Mouse (Mus musculus): Measurements from ENCODE around the gene Fkbp11. TPM values are rescaled to one million over a fixed set of nuclear protein-coding genes. Genes with fewer than 3 reads are reported as not detected.

Gene Fkbp11
- polyA plus RNA-seq, 1 experiment from 2014 or later = 17.1 TPM

DNA sequence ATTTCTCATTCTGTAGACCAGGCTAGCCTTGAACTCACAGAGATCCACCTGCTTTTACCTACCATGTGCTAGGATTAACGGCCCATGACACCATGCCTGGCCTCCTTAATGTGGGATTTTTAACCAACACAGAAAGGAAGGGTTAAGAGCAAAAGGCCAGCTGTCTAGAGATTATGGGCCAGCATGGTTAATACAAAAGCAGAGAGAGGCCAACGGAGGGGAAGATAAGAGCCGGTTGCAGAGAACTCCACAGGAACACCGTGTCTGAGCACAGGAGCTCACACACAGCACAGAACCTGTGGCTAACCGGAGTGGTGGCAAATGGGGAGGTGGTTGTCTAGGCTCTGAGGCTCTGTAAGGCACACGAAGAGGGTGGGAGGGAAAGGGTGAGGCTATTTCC is 5.4 kb upstream of the Fkbp11 start:
- Histone ChIP-seq H3K4me3 (no peak overlapping the region), H3K36me3 (replicated peaks) (peaks cover 34% of the 10 kb centered on the region), H3K27me3 (ENCODE audit: poor library complexity, severe bottlenecking) (peaks cover 15% of the 10 kb centered on the region), H3K9me3 (no peaks in the 10 kb centered on the region), H3K27ac (no peak overlapping the region), H3K4me1 (peaks cover 7% of the 10 kb centered on the region)
- WGBS = 78% methylated on average over 6 of the region's 6 CpGs
- DNase-seq (ENCODE audit: extremely low spot score, low spot score) = no peak

DNA sequence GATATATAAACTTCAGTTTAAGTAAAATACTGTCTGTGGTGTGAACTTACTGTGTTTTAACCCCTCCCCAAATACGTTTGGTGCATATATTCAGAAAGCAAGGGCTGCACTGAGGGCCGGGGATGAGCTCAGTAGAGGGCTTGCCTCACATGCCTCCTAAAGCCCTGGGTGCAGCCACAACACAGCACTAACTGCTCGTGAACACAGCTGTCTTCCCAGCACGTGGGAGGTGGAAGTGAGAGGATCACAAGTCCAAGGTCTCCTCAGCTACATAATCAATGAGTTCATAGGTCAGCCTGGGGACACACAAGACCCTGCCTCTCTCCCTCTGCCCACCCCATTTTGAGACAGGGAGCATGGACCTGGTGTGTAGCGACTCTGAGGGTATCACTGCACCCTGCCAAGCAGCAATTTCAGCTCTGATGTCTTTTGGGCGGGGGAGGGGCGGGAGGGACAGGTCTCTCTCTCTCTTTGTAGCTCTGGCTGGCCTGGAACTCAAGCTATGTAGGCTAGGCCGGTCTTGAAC is 4.1 kb upstream of the Fkbp11 start:
- Histone ChIP-seq H3K4me3 (no peak overlapping the region), H3K9me3 (no peaks in the 10 kb centered on the region), H3K4me1 (peaks cover 20% of the 10 kb centered on the region), H3K27ac (no peak overlapping the region), H3K36me3 (replicated peaks) (peaks cover 21% of the 10 kb centered on the region), H3K27me3 (ENCODE audit: poor library complexity, severe bottlenecking) (peaks cover 28% of the 10 kb centered on the region)
- DNase-seq (ENCODE audit: extremely low spot score, low spot score) = no peak
- WGBS = 74% methylated on average over 8 of the region's 8 CpGs

DNA sequence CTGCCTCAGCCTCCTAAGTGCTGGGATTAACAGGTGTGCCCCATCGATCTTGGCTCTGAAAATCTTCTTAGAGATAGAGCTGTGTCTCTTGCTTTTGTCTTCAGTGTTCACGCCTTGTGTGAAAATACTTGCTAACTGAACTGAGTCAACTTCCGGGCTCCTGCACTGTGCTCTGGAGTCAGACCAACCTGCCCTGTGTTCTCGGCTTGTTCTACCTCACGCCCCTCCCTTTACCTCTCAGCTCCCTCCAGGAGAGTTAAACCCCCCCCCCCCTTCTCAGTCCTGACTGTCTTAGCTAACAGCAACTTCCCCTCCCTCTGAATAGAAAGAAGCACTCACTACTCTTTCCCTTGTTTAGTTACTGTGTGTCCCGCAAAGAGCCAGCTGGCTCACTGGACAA is 2.8 kb upstream of the Fkbp11 start:
- Histone ChIP-seq H3K4me1 (peaks cover 29% of the 10 kb centered on the region), H3K9me3 (no peaks in the 10 kb centered on the region), H3K4me3 (no peak overlapping the region), H3K27ac (no peak overlapping the region), H3K36me3 (replicated peaks) (peaks cover 9% of the 10 kb centered on the region), H3K27me3 (ENCODE audit: poor library complexity, severe bottlenecking) (peaks cover 39% of the 10 kb centered on the region)
- no peak for DNase-seq (ENCODE audit: extremely low spot score, low spot score)
- 87% methylated on average over 6 of the region's 6 CpGs for WGBS

DNA sequence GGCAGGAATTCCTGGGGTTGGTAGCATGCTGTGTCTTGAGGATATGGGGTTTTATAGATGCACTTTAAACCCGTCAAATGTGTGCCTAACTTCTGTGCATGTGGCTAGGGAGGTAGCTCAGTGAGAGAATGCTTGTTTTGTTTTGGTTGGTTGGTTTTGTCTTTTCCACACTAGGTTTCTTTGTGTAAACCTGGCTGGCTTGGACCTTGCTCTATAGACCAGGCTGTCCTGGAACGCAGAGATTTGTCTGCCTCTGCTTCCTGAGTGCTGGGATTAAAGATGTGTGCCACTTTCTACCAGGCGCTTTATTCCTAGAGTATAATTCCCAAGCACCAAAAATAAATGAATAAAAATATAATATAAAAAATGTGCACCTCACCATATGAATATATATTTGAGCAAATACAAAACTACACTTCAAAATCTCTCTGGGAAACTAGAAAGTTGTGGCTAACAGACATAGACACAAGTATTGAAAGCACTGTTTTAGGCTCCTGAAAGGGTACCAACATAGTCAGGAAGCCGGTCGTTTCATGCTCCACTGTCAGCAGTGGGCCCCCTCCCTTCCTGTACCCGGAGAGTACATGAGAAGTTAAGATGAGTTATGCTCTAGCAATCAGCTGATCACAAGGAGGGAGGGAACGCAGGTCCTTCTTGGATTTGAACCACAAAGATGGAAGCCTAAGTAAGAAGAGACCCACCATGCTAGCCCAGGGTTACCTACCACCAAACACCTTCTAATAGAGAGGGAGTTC is 2.0 kb upstream of the Fkbp11 start:
- H3K4me1 ChIP-seq = peaks cover 29% of the 10 kb centered on the region
- H3K4me3 ChIP-seq = no peak overlapping the region
- H3K27ac ChIP-seq = no peak overlapping the region
- H3K27me3 ChIP-seq (ENCODE audit: poor library complexity, severe bottlenecking) = peaks cover 47% of the 10 kb centered on the region
- 80% methylated on average over 7 of the region's 7 CpGs for WGBS
- H3K9me3 ChIP-seq = no peaks in the 10 kb centered on the region
- no peak for DNase-seq (ENCODE audit: extremely low spot score, low spot score)
- peaks cover under 1% of the 10 kb centered on the region for H3K36me3 ChIP-seq (replicated peaks)

DNA sequence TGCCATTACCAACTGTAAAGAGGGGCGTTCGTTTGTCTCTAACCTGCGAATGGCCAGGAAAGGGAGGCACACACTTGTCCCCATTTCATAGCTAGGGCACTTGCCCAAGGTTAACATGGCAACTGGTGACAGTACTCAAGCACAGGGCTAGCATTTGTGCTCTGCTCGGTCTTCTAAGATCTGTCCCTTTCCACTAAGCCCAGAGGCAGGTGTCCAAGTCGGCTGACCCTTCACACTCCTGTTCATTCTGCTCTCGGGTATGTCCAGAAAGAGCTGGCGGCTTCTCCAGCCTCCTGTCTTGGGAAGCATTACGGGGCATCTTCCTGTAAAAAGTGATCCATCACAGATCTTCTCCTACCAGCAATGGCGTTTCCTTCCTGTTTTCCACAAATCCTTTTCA is 368 bp upstream of the Fkbp11 start:
- no peak for DNase-seq (ENCODE audit: extremely low spot score, low spot score)
- H3K9me3 ChIP-seq = no peaks in the 10 kb centered on the region
- peaks cover 43% of the 10 kb centered on the region for H3K4me1 ChIP-seq
- no peaks in the 10 kb centered on the region for H3K36me3 ChIP-seq (replicated peaks)
- peaks cover 63% of the 10 kb centered on the region for H3K27me3 ChIP-seq (ENCODE audit: poor library complexity, severe bottlenecking)
- peak overlapping the region; percentile 62 for H3K4me3 ChIP-seq
- H3K27ac ChIP-seq = no peak overlapping the region
- 43% methylated on average over 9 of the region's 9 CpGs for WGBS

DNA sequence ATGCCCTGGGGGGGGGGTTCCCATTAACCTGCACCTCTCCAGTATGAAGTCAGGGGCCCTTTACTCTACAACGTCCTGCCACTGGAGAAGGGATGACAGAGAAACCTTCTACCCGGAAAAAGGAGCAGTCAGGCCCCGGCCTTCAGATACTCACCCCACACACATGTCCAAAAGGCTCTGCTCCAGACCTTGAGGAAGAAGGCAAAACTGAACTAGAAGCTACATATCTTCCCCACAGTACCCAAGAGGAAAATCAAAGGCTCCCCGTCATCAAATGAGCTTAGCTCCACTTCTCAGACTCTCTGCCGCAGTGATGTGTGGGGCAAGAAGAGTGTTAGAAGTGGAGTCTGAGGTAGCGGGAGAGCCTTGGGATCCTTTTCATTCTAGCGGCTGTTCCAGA is 1.3 kb downstream of the Fkbp11 start:
- peak overlapping the region; percentile 76; the same call in 1 of the 2 replicates for H3K27ac ChIP-seq
- H3K4me3 ChIP-seq = peak overlapping the region; percentile 62
- no peaks in the 10 kb centered on the region for H3K36me3 ChIP-seq (replicated peaks)
- peaks cover 75% of the 10 kb centered on the region for H3K27me3 ChIP-seq (ENCODE audit: poor library complexity, severe bottlenecking)
- H3K4me1 ChIP-seq = peaks cover 53% of the 10 kb centered on the region
- no peak for DNase-seq (ENCODE audit: extremely low spot score, low spot score)
- H3K9me3 ChIP-seq = no peaks in the 10 kb centered on the region
- WGBS = 45% methylated on average over 7 of the region's 7 CpGs

DNA sequence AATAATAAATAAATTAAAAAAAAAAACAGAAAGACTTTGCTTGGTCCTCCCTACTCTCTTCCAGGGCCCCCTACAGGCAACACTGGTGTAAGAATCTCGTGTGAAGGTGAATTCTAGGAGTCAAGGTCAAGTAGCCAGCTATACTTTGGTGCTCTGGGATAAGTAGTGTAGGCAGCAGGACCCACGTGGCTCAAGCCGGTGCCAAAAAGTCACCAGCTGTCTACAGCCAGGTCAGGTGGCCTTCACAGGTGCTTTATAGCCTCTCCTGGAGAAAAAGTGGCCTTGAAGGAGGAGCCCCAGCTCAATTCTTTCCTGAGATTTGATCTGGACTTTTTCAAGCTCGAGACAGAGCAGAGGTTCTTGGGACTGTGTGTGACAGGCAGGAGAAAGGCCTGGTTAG is 1.9 kb downstream of the Fkbp11 start:
- no peak overlapping the region for H3K4me3 ChIP-seq
- H3K9me3 ChIP-seq = no peaks in the 10 kb centered on the region
- DNase-seq (ENCODE audit: extremely low spot score, low spot score) = no peak
- H3K36me3 ChIP-seq (replicated peaks) = no peaks in the 10 kb centered on the region
- no peak overlapping the region for H3K27ac ChIP-seq
- 85% methylated on average over 4 of the region's 4 CpGs for WGBS
- H3K4me1 ChIP-seq = peaks cover 55% of the 10 kb centered on the region
- H3K27me3 ChIP-seq (ENCODE audit: poor library complexity, severe bottlenecking) = peaks cover 82% of the 10 kb centered on the region

DNA sequence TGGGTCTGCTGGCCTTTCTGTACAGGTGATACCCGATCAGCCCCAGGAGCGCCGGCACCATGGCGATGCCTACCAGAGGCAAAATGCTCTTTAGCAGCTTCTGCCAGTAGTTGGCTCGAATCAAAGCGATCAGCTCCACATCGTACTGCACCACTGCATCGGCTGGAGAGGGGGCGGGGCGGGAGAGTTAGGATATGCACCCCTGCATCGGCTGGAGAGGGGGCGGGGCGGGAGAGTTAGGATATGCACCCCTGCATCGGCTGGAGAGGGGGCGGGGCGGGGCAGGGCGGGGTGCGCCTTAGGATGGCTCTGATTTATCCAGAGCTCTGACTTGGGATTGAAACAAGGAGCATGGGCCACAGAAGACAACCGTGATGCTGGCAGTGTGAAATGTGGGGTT is 3.6 kb downstream of the Fkbp11 start:
- no peak overlapping the region for H3K4me3 ChIP-seq

DNA sequence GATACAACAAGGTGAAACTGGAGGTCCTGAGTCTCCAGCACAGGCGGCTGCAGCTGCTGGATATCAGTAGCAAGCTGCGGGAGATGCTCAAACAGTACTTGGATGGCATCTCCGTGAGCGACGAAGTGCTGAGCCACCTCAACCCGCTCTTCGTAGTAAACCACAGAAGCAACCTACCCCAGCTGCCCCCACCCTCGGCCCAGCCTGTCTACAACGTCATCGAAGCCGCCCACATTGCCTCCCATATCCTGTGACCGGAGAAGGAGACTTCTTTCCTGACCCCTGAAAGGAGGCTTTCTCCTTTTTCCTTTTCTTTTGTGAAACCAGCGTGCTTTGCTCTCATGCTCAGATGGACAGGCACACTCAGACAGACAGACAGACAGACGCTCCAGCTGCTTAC is 5.1 kb downstream of the Fkbp11 start:
- WGBS = 77% methylated on average over 14 of the region's 14 CpGs
- Histone ChIP-seq H3K4me1 (peaks cover 48% of the 10 kb centered on the region), H3K27ac (no peak overlapping the region), H3K27me3 (ENCODE audit: poor library complexity, severe bottlenecking) (peaks cover 70% of the 10 kb centered on the region), H3K4me3 (no peak overlapping the region), H3K9me3 (no peaks in the 10 kb centered on the region), H3K36me3 (replicated peaks) (no peaks in the 10 kb centered on the region)
- no peak for DNase-seq (ENCODE audit: extremely low spot score, low spot score)

More for the DNA sequence above, 3.6 kb downstream of the Fkbp11 start:
- Histone ChIP-seq H3K9me3 (no peaks in the 10 kb centered on the region), H3K27ac (no peak overlapping the region), H3K36me3 (replicated peaks) (no peaks in the 10 kb centered on the region), H3K4me1 (peaks cover 55% of the 10 kb centered on the region), H3K27me3 (ENCODE audit: poor library complexity, severe bottlenecking) (peaks cover 86% of the 10 kb centered on the region)
- no peak for DNase-seq (ENCODE audit: extremely low spot score, low spot score)
- 42% methylated on average over 19 of the region's 19 CpGs for WGBS

DNA sequence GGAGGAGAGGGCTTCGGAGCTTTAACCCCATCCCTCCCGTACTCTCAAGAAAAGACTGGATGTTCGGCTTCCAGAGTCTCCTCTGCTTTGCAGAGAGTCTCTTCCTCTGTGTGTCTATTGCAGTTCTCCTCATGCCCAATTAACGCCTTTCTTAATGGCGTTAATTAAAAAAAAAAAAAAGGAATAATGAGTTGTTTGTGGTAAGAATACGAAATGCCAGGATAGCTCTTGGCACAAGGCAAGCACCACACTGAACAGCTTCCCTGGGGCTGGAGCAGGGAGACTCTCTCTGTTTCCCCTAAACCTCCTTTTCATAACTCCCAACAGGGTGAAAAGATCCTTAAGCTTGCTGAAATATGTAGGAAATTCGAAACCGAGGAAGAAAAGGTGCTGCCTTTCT is 5.8 kb downstream of the Fkbp11 start:
- H3K36me3 ChIP-seq (replicated peaks) = no peaks in the 10 kb centered on the region
- H3K27ac ChIP-seq = no peak overlapping the region
- H3K9me3 ChIP-seq = no peaks in the 10 kb centered on the region
- WGBS = 83% methylated on average over 8 of the region's 8 CpGs
- H3K27me3 ChIP-seq (ENCODE audit: poor library complexity, severe bottlenecking) = peaks cover 63% of the 10 kb centered on the region
- no peak for DNase-seq (ENCODE audit: extremely low spot score, low spot score)
- no peak overlapping the region for H3K4me3 ChIP-seq
- H3K4me1 ChIP-seq = peaks cover 42% of the 10 kb centered on the region

DNA sequence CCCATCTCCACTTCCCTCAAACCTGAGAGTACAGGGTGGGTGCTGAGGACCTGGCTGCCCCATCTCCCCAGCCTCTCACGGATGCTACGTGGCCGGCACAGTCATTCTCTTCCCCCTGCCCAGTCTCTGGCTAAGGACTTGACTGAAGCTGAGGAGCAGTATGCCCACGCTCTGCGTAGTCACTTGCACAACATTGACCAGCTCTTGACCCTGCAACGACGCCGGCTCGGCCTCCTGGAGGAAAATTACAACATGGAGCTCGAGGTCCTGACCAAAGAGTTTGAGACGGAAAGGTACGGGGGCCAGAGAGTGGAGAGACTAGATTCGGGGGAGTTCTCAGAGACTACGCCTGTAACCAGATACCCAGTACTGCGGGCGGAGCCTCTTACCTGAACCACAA is 10.7 kb downstream of the Fkbp11 start:
- Histone ChIP-seq H3K4me1 (peaks cover 7% of the 10 kb centered on the region), H3K36me3 (replicated peaks) (no peaks in the 10 kb centered on the region), H3K9me3 (no peaks in the 10 kb centered on the region), H3K27ac (no peak overlapping the region), H3K4me3 (no peak overlapping the region), H3K27me3 (ENCODE audit: poor library complexity, severe bottlenecking) (peaks cover 16% of the 10 kb centered on the region)
- no peak for DNase-seq (ENCODE audit: extremely low spot score, low spot score)
- 71% methylated on average over 16 of the region's 16 CpGs for WGBS

DNA sequence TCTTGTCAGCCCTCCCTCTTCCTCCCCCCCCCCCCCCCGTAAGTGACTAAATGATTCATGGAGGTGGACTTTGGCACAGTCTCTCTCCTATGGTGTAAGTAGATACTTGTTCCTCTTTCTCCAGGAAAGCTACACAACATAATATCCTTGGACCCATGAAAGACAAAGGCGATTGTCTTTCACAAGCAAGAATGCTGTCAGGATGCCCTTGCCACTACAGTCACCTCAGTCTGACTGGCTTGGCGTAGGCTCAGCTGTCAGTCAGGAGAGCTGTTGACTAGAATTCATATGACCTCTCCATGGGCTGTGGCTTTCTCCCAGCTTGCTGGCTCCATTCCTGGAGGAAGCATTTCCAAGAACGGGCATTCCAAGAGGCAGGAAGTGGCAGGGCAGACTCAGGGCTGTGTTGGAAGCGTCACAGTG is 13.8 kb downstream of the Fkbp11 start:
- 85% methylated on average over 5 of the region's 5 CpGs for WGBS
- no peaks in the 10 kb centered on the region for H3K4me1 ChIP-seq
- no peak for DNase-seq (ENCODE audit: extremely low spot score, low spot score)
- peaks cover 14% of the 10 kb centered on the region for H3K27me3 ChIP-seq (ENCODE audit: poor library complexity, severe bottlenecking)
- H3K4me3 ChIP-seq = no peak overlapping the region
- no peak overlapping the region for H3K27ac ChIP-seq
- no peaks in the 10 kb centered on the region for H3K9me3 ChIP-seq
- H3K36me3 ChIP-seq (replicated peaks) = no peaks in the 10 kb centered on the region

DNA sequence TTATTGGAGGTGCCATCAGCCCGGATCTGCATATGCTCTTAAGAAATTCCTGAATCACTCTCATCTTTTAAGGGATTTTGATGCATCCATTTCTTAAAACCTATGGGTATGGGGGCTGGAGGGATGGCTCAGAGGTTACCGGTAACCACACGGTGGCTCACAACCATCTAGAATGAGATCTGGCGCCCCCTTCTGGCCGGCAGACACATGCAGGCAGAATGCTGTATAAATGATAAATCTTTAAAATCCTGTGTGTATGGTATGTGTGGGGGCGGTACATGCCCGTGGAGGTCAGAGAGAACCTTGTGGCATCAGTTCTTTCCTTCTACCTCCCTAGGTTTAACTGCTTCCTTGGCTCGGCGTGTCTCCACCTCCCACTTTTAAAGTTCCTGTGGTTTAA is 17.6 kb downstream of the Fkbp11 start:
- Histone ChIP-seq H3K4me1 (peaks cover 6% of the 10 kb centered on the region), H3K36me3 (replicated peaks) (no peaks in the 10 kb centered on the region), H3K27me3 (ENCODE audit: poor library complexity, severe bottlenecking) (peaks cover 30% of the 10 kb centered on the region), H3K27ac (no peak overlapping the region), H3K9me3 (no peaks in the 10 kb centered on the region), H3K4me3 (no peak overlapping the region)
- DNase-seq (ENCODE audit: extremely low spot score, low spot score) = peak; percentile 81
- 20% methylated on average over 9 of the region's 9 CpGs for WGBS

Measured in forebrain, embryonic 10.5 days (tissue).